Mouse (Mus musculus) spleen, adult 2 months (tissue): ENCODE measurements around the gene Pdzd7.

Experiments
- CTCF ChIP-seq: fragments of 200-500 bp; IDR thresholded peaks from 2 replicates; pipeline ENCODE4 v1.5.1; 2011; ENCODE audit warnings: mild to moderate bottlenecking, inconsistent platforms; ENCODE audit not compliant: insufficient read depth, insufficient read length, insufficient replicate concordance; ENCODE audit errors: extremely low read depth
- POLR2A ChIP-seq: fragments of 200-500 bp; IDR thresholded peaks from 2 replicates; pipeline ENCODE4 v1.6.1; 2011; ENCODE audit warnings: low read depth, low read length, inconsistent platforms

GRCm38 (mm10) chr19:45080711-45081110 is 35.2 kb upstream of the Pdzd7 start:
- no peak for TF ChIP-seq CTCF
- no peak for TF ChIP-seq POLR2A
